Mouse (Mus musculus) CD4-positive, CD25-positive, alpha-beta regulatory T cell, adult 2 months (primary cell): ENCODE results near the gene Cdk10.
"Not testable (repeated sequence)": the region's sequence is repeated elsewhere in the genome, so short reads cannot be mapped to it uniquely, and the experiment has no call there.

Experiments
- DNase-seq: peaks from one replicate; pipeline ENCODE4 v3.0.0-alpha.2; 2012; ENCODE audit warnings: low read depth, low spot score

Cdk10 gene

DNA sequence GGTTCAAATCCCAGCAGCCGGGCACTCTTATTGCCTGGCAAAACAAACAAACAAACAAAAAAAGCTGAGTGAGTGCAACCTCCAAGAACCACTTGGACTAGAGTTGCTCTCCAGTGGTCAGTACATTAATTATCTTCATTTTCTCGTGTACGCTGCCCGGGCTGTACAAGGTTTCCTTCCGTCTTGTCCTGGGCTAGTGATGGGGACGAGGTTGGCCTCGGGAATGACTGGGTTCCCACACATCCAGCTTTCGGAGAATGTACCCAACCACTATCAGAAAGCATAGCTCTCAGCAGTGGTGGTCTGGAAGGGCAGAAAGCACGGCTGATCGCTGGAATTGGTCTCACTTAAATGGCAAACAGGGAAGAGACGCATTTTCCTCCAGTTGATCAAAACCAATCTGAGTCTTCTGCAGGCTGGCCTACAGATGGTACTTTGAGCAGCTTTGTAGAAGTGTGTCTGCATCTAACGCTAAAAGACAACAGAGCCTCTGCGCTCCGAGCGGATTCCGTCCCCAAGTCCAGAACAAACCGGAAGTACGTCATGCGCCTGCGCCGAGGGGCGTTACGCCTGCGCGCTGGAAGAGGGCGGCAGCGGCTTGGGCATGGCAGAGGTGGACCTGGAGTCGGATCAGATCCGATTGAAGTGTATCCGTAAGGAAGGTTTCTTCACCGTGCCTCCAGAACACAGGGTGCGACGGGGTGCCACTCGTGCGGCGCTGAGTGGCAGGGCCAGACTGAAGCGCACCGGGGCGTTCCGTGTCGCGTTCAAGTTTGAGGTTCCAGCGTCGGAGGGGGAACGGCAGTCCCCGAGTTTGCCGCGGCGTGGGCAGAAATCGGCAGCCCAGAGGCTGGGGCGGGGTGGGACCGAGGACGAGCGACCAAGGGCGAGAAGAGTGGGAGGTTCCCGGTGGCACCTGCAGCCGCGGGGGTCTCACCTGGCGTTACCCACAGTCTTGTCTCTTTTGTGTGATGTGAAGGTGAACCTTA is at the start of gene Cdk10:
Cdk10 (plus strand) TSS at position 565 of the 989 bp plus-strand sequence.
- peak; percentile 93 for DNase-seq

- DNase-seq, result no peak
These were observed 43.3 kb upstream of the Cdk10 start for GRCm38 (mm10) chr8:123181391-123181790.

GRCm38 (mm10) chr8:123185566-123186409 is 38.9 kb upstream of the Cdk10 start, which contains the start of gene Dpep1:
Gene Dpep1, plus strand, starts transcription at chr8:123186242.
- DNase-seq, result no peak

DNA sequence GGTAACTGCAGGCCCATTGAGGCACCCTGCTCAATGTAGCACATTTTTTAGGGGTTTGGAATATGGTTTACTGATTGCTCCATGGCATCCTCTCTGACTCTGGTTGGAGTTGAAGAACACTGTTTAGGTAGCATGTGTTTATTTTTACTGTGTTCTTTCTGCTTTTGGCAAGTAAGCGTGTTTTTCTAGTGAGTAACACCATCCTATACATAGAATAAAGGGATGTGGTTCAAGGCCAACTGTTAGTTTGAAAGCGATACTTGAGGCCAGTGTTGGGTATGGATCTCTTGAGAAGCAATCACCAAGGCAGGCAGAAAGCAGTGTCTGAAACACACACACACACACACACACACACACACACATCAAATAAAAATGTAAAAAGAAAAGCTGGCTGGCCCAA is 36.6 kb upstream of the Cdk10 start:
- no peak for DNase-seq

- no peak for DNase-seq
These were observed 35.8 kb upstream of the Cdk10 start for GRCm38 (mm10) chr8:123188841-123189240.

GRCm38 (mm10) chr8:123190678-123191077 is 34.0 kb upstream of the Cdk10 start:
- peak; percentile 75 for DNase-seq

DNA sequence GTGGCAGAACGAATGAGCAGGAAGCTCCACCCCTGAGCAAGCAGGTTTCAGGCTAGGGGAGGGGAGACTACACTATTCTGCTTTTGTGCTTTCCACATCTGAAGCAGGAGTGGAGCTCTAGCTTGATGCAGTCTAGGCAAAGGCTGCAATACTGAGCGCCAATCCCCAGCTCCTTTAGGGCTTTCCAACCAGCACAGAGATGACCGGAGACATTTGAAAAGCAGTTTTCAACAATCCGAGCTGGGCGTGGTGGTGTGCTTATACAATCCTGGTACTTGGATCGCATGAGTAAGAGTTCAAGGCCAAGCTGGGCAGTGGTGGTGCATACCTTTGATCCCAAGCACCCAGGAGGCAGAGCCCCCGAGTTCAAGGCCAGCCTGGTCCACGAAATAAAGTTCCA is 32.7 kb upstream of the Cdk10 start:
- DNase-seq, result no peak

GRCm38 (mm10) chr8:123193771-123194170 is 30.9 kb upstream of the Cdk10 start:
- no peak for DNase-seq

GRCm38 (mm10) chr8:123197016-123197415 is 27.6 kb upstream of the Cdk10 start:
- DNase-seq, result not testable (repeated sequence)

- DNase-seq, result no peak
These were observed 24.8 kb upstream of the Cdk10 start for GRCm38 (mm10) chr8:123199864-123200263.

DNA sequence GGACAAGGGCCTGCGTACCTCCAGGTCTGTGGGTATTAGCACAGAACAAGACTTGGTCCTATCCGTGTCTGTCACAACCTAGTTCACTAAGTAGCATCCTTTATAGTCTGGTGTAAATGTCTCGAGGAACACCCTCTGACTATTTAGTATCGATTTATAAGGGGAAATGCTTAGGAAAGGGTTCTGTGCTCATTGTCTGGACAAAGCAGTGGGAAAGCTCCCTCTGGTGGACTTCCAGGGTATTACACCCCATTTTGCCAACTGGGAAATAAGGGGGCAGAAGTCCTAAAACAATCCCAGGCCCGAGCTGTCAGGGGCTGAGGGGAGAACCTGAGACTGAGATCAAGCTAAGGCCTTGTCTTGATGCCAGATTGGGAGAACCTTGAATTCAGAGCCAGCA is 22.4 kb upstream of the Cdk10 start:
- DNase-seq, result peak; percentile 81

DNA sequence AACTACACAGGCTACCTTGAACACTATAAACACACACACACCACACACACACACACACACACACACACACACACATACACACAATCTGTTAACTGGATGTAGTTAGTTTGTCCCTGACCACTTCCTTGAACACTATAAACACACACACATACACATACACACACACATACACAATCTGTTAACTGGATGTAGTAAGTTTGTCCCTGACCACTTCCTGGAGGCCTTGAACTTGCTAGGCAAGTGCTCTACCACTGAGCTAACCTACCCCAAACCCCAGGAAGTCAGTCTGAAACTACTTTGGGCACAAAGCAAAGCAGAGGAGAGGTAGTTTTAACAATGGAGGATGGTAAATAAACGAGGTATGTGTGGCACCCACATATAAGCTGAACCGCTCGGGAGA is 21.1 kb upstream of the Cdk10 start:
- peak; percentile 51 for DNase-seq

GRCm38 (mm10) chr8:123211876-123212275 is 12.8 kb upstream of the Cdk10 start:
- DNase-seq, result no peak

DNA sequence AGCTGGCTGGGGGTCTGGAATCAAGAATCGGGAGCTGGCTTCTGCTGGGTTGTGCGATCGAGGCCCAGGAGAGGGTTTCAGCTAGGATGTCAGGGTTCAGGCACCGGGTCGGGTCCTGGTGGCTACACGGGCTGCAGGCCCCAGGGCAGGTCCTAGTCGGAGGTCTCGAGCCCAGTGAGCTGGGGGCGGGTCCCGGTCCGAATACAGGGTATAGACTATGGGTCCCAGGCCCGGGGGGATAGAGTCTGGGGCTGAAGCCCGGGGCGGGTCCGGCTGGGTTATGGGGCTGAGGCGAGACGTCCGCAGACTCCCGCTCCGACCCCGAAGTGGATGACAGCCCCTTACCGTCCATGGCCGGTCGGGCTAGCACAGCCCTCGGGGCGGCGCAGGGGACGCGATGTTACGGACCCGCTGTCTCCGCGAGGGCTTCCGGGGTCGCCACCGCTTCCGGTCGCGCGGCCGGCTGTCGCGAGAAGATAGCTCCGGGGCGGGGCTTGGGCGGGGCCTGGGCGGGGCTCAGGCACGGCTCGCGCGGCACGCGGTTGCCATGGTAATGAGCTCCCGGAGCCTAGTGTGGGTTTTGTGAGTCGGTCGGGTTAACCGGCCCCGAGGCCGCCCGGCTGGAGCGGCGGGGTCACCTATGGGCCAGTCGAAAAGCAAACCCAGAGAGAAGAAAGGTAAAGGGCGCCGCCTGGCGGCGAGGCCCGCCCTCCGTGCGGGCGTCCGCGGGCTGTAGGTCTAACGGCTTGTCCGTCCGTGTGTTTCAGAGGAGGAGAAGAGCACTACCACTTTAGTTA is 12.1 kb upstream of the Cdk10 start, which contains the start of the genes Chmp1a and Spata33:
Chmp1a (minus strand) TSS at position 443 of the 797 bp plus-strand sequence.
Spata33 (plus strand) TSS at position 512 of the 797 bp plus-strand sequence.
- peak; percentile 95 for DNase-seq

GRCm38 (mm10) chr8:123213118-123213772 is 11.4 kb upstream of the Cdk10 start:
- DNase-seq, result no peak

DNA sequence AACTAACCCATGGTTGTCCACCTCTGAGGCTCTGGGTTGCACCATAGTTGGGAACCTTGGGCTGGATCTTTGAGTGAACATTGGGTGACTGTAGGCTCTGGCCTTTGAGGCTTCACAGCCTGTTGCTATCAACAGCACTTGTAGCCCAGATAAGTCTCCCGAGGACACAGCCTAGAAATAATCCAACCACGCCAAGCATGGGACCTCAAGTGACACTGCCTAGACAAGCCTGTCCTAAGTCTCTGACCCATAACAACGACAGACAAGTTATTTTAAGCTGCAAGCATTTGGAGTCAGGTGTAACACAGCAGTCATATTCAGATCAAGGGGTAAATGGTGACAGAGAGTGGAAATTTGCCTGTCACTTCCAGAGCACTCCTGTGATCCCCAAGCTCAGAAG is 9.2 kb upstream of the Cdk10 start:
- DNase-seq, result no peak

DNA sequence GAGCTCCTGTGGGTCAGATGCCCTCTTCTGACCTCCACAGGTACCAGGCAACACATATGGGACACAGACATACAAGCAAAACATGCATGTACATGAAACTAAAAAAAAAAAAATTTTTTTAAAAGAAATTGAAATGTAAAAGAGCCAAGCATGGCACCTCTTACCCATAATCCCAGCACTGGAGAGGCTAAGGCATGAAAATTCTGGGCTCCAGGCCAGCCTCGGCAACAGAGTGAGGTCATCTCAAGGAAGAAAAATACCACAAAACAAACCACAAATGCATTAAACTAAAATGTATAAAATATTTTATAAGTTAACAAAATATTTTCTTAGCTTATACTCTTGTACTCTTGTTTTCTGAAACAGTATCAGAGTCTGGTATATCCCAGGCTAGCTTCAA is 3.7 kb upstream of the Cdk10 start:
- DNase-seq, result no peak

- no peak for DNase-seq
These were observed 3.8 kb downstream of the Cdk10 start for GRCm38 (mm10) chr8:123228416-123228815.

DNA sequence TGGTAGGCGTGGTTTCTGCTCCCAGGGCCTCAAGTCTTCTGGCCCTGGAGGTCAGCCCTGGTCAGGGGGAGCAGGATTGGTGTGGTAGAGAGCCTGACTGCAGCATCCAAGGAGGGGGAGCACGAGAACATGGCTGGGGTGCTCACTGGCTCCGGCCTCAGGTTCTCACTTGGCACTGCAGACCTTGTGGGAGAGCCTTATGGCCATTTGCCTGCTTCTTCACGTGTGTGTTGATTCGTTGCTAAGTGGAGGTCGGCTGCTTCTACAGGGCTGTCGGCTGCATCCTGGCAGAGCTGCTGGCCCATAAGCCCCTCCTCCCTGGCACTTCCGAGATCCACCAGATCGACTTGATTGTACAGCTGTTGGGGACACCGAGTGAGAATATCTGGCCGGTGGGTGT is 5.7 kb downstream of the Cdk10 start:
- not testable (repeated sequence) for DNase-seq

DNA sequence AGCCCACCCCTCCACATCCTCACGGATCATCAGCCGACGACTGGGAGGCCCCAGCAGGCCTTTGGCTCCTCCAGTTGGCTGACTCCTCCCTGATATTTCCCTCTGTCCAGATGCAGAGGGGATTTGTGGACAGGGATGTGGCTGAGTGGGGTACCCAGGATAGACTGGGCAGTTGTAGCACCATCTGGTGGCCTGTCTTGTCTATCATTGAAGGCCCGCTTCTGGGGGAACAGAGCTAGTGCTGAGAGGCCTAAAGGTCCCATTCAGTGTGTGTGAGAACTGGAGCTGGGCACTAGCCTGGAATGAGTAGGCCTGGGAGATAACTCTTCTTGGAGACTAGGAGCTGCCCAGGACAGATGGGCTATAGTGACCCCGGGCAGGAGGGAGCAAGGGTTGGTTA is 7.1 kb downstream of the Cdk10 start:
- DNase-seq, result no peak

DNA sequence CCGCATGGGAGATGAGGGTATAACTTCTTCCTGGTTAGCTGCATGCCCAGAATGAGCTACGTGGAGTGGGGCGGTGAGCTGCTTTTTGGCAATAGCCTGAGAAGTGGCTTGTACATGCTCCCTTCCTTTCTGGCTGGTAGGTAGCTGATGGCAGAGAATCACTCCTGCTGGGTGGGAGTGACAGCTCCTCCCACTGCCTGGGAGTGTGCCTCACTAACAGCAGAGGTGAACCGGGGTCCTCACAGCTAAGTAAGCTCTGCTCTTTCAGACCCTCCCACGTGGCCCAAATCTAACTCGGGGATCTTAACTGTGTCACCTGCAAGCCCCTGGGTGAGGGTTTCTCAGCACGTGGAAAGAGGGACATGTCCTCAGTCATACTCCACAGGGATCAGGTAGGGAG is 7.9 kb downstream of the Cdk10 start:
- no peak for DNase-seq
